Mouse (Mus musculus): ENCODE measurements around the gene Nup98. TPM values are rescaled to one million over a fixed set of nuclear protein-coding genes. Genes with fewer than 3 reads are reported as not detected.

The Nup98 gene
- total and polyA plus RNA-seq, 3 experiments: 24.6 to 37.1 (median 25.0) TPM

DNA sequence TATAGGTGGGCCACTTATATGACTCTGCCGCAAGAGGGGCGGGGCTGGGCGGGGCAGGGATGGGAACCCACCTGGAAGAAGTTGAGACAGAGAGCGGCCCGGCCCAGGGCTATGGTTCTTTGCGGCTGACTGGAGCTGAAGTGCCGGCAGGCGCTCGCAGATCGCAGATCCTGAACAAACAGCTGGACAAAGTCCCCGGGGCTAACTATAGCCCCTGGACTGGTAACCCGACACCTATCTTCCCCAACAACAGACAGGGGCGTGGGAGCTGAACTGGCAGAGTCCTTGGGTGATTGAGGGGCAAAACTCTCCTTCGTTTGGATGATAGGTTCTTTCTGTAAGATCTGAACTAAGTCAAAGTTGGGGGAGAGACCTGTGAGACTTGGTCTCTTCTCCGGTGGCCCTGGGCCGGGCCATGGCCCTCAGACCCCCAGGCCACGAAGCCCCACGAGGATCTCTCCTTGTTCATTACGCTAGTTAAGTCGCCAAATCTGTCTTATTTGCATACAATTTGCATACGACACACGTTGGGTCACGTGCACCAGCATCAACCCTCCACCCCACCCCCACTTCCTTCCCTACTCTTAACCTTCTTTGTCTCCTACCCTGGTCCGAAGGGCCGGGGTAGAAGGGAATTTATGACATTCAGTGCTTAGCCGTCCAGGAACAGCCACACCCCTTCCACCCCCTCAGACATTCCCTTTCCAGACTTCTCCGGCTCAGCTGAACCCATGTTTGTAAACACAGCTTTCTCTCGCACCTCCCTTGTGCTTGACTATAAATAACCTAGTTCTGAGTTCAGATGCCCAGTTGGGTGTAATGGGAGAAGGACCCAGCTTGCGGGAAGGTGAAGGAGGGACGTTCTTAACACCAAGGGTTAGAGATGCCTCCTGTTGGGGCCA is 110.0 kb downstream of the Nup98 start:
- dilution Hi-C loops (cut with MboI; ENCODE audit: extremely low pct_ligation_motif_present, extremely low pct_unique_long_range_greater_than_20kb, low sequenced_read_pairs): no loop called here
- H3K27ac ChIP-seq (ENCODE audit: insufficient read depth, low read depth): no peak overlapping the region
- in situ Hi-C loops (cut with MboI; ENCODE audit: low pct_ligation_motif_present, low pct_unique_long_range_greater_than_20kb, low sequenced_read_pairs): no loop called here
- H3K4me3 ChIP-seq (replicated peaks in 1 of 3; ENCODE audit: low read depth in 2 of 3, low read length in 2 of 3, poor library complexity in 1 of 3): no peak overlapping the region
- peak overlapping the region; percentile 18 for H3K4me2 ChIP-seq (ENCODE audit: insufficient read depth, low read depth, poor library complexity, severe bottlenecking)
- no peak for TF ChIP-seq ZNF384 (IDR thresholded peaks at IDR 0.05; ENCODE audit: low read depth, low read length)
- no peak for TF ChIP-seq CTCF (conservative IDR thresholded peaks at IDR 0.05 in 1 of 2, IDR thresholded peaks at IDR 0.05 in 1 of 2; ENCODE audit: low read depth in 2 of 2, low read length in 2 of 2)
- no peak for TF ChIP-seq JUN (IDR thresholded peaks at IDR 0.05; ENCODE audit: insufficient read depth, low read depth, low read length)
- TF ChIP-seq NRF1 (IDR thresholded peaks at IDR 0.05; ENCODE audit: low read depth, low read length): no peak
- TF ChIP-seq MAX (IDR thresholded peaks at IDR 0.05; ENCODE audit: low read length): 0 out of 2 replicates have a peak, but pooled peaks have one; percentile 27
- no peak for TF ChIP-seq MAFK (IDR thresholded peaks at IDR 0.05; ENCODE audit: insufficient replicate concordance, low read length)
- TF ChIP-seq ETS1 (conservative IDR thresholded peaks at IDR 0.05; ENCODE audit: low read depth, low read length): no peak
- no peak for TF ChIP-seq SIN3A (IDR thresholded peaks at IDR 0.05; ENCODE audit: low read length)
- peak; percentile 69 for TF ChIP-seq USF1 (IDR thresholded peaks at IDR 0.05; ENCODE audit: low read depth, low read length)
- no peak for TF ChIP-seq POLR2AphosphoS2 (IDR thresholded peaks at IDR 0.05; ENCODE audit: low read depth, low read length)
- TF ChIP-seq SMC3 (IDR thresholded peaks at IDR 0.05; ENCODE audit: low read depth, low read length): no peak
- TF ChIP-seq NELFE (IDR thresholded peaks at IDR 0.05; ENCODE audit: low read depth, low read length): no peak
- no peak for TF ChIP-seq PAX5 (IDR thresholded peaks at IDR 0.05; ENCODE audit: low read length)
- no peak for TF ChIP-seq ZMIZ1 (IDR thresholded peaks at IDR 0.05; ENCODE audit: low read depth, low read length)
- no peak for TF ChIP-seq ZC3H11A (IDR thresholded peaks at IDR 0.05; ENCODE audit: low read depth, low read length)
- no peak for TF ChIP-seq TBP (conservative IDR thresholded peaks at IDR 0.05; ENCODE audit: low read depth, low read length)
- no peak for TF ChIP-seq CHD2 (IDR thresholded peaks at IDR 0.05; ENCODE audit: low read length)
- no peak for TF ChIP-seq JUND (conservative IDR thresholded peaks at IDR 0.05; ENCODE audit: low read depth, low read length)
- TF ChIP-seq IRF4 (IDR thresholded peaks at IDR 0.05; ENCODE audit: low read depth, low read length): no peak
- TF ChIP-seq MYC (IDR thresholded peaks at IDR 0.05; ENCODE audit: low read depth, low read length): no peak
- peak; percentile 41; the same call in 1 of the 2 replicates for TF ChIP-seq USF2 (conservative IDR thresholded peaks at IDR 0.05; ENCODE audit: low read depth, low read length)
- no peak for TF ChIP-seq GABPA (IDR thresholded peaks at IDR 0.05; ENCODE audit: insufficient replicate concordance, low read depth, low read length)
- no peak for TF ChIP-seq HCFC1 (IDR thresholded peaks at IDR 0.05; ENCODE audit: low read depth, low read length)
- peak; percentile 97 for TF ChIP-seq BHLHE40 (IDR thresholded peaks at IDR 0.05; ENCODE audit: low read depth, low read length)
- TF ChIP-seq TCF12 (IDR thresholded peaks at IDR 0.05; ENCODE audit: low read depth, low read length): no peak
- TF ChIP-seq EP300 (IDR thresholded peaks at IDR 0.05; ENCODE audit: low read length): no peak
- H3K4me1 ChIP-seq (ENCODE audit: control insufficient read depth in 1 of 2, insufficient read depth in 2 of 2): peaks cover 0 to 25% of the 10 kb centered on the region in 2 experiments; a peak in 3 of 4 replicates
- no peaks in the 10 kb centered on the region for H3K9me3 ChIP-seq (replicated peaks; ENCODE audit: low read length)
- H3K9ac ChIP-seq (ENCODE audit: insufficient read depth, low read depth): no peak overlapping the region
- peaks cover 0 to 43% of the 10 kb centered on the region in 2 experiments for H3K36me3 ChIP-seq (replicated peaks in 1 of 2; ENCODE audit: control insufficient read depth in 1 of 2, insufficient read depth in 1 of 2, low read length in 1 of 2)
- DNase-seq (ENCODE audit: extremely low read depth): peak; percentile 29
- no peaks in the 10 kb centered on the region for H3K27me3 ChIP-seq (replicated peaks)
- H3K79me2 ChIP-seq (replicated peaks; ENCODE audit: control insufficient read depth, extremely low read depth, insufficient read depth, poor library complexity, severe bottlenecking): no peaks in the 10 kb centered on the region

All from CH12.LX (cell line).